24 mouse cellular contexts compared by ENCODE assay signal in genomic region chr5:118751446-118752179, GRCm38 (mm10).
DNase-seq lines count a peak whose midpoint lies in the region; ATAC-seq and TF ChIP-seq lines count a peak whose summit lies in the region.
"Had no signal": no experiment of that assay in that cellular context is flagged by ENCODE, and none has a peak within 500 bp of the region (broad histone marks: within the 10 kb centered on the region; RNA-seq: fewer than 3 reads in every experiment).

No protein-coding gene starts in this region.

- H3K36me3 ChIP-seq in kidney, adult 2 months (ENCODE audit: control insufficient read depth, insufficient read depth, low read length): peaks cover 1% of the 10 kb centered on the region; the same call in 1 of the 2 replicates
- H3K36me3 ChIP-seq in kidney, embryonic 15.5 days: peaks cover 97% of the 10 kb centered on the region

- TF ChIP-seq CTCF in kidney, adult 2 months (conservative IDR thresholded peaks at IDR 0.05; ENCODE audit: insufficient read depth, insufficient read length, low read depth, low read length): no peak
- TF ChIP-seq CTCF in lung, adult 2 months (IDR thresholded peaks at IDR 0.05; ENCODE audit: insufficient read depth, low read length): no peak

- no peak for TF ChIP-seq POLR2A in kidney, adult 2 months (IDR thresholded peaks at IDR 0.05; ENCODE audit: low read depth, low read length)
- no peak for TF ChIP-seq POLR2A in lung, adult 2 months (IDR thresholded peaks at IDR 0.05; ENCODE audit: borderline replicate concordance, extremely low read depth, low read depth, low read length)

- 60% methylated on average over 13 of the region's 13 CpGs for WGBS in kidney, adult 2 months
- 76% methylated on average over 13 of the region's 13 CpGs for WGBS in kidney, embryonic 15.5 days
- WGBS in lung, adult 2 months: 82% methylated on average over 13 of the region's 13 CpGs

- H3K4me3 ChIP-seq in kidney, adult 2 months (ENCODE audit: insufficient read depth, low read depth, low read length): no peak overlapping the region
- no peak overlapping the region for H3K4me3 ChIP-seq in kidney, embryonic 15.5 days (replicated peaks)
- no peak overlapping the region for H3K4me3 ChIP-seq in lung, adult 2 months (replicated peaks; ENCODE audit: extremely low read depth, low read depth, low read length)
- H3K4me3 ChIP-seq: forebrain, embryonic 13.5 days; gastrocnemius, adult 2 months; hindbrain, embryonic 10.5 days; limb, embryonic 13.5 days; liver, embryonic 12.5 days had no signal

- no peak overlapping the region for H3K9ac ChIP-seq in kidney, embryonic 15.5 days
- H3K9ac ChIP-seq: forebrain, embryonic 13.5 days; limb, embryonic 13.5 days; liver, embryonic 12.5 days had no signal

- H3K27me3 ChIP-seq in kidney, adult 2 months (replicated peaks; ENCODE audit: control insufficient read depth, insufficient read depth, low read length): no peaks in the 10 kb centered on the region
- H3K27me3 ChIP-seq in kidney, embryonic 15.5 days: no peaks in the 10 kb centered on the region
- H3K27me3 ChIP-seq: forebrain, embryonic 13.5 days; limb, embryonic 13.5 days; liver, embryonic 12.5 days; Patski had no signal

- H3K27ac ChIP-seq in kidney, adult 2 months (ENCODE audit: insufficient read depth, low read depth, low read length): no peak overlapping the region
- no peak overlapping the region for H3K27ac ChIP-seq in kidney, embryonic 15.5 days
- H3K27ac ChIP-seq: forebrain, embryonic 13.5 days; gastrocnemius, adult 2 months; hindbrain, embryonic 10.5 days; limb, embryonic 13.5 days; liver, embryonic 12.5 days had no signal

- ATAC-seq in kidney, embryonic 15.5 days (replicated peaks; ENCODE audit: low FRiP score): no peak
- ATAC-seq: forebrain, embryonic 13.5 days; intestine, postnatal 0 days; liver, embryonic 12.5 days; Patski had no signal

- H3K4me1 ChIP-seq in kidney, adult 2 months (ENCODE audit: control insufficient read depth, insufficient read depth, low read length): no peaks in the 10 kb centered on the region
- no peaks in the 10 kb centered on the region for H3K4me1 ChIP-seq in kidney, embryonic 15.5 days
- no peaks in the 10 kb centered on the region for H3K4me1 ChIP-seq in lung, adult 2 months (ENCODE audit: control insufficient read depth, insufficient read depth, low read length)
- H3K4me1 ChIP-seq: hindbrain, embryonic 10.5 days; limb, embryonic 13.5 days; liver, embryonic 12.5 days had no signal

- no peaks in the 10 kb centered on the region for H3K9me3 ChIP-seq in kidney, embryonic 15.5 days (replicated peaks)
- H3K9me3 ChIP-seq: forebrain, embryonic 13.5 days; hindbrain, embryonic 10.5 days; limb, embryonic 13.5 days; liver, embryonic 12.5 days had no signal

- H3K4me2 ChIP-seq in kidney, embryonic 15.5 days: no peak overlapping the region
- H3K4me2 ChIP-seq: forebrain, embryonic 13.5 days; heart, embryonic 11.5 days; limb, embryonic 13.5 days; liver, embryonic 12.5 days; midbrain, embryonic 11.5 days had no signal

- peak; percentile 20 for DNase-seq in cerebellum, adult 9-11 months
- no peak for DNase-seq in cerebellum, adult 9-10 months
- peak; percentile 76 for DNase-seq in kidney, adult 2 months
- DNase-seq in testis, postnatal 10 days (ENCODE audit: low spot score): peak; percentile 61
- DNase-seq in testis, postnatal 14 days (ENCODE audit: low spot score): no peak
- no peak for DNase-seq in lung, adult 2 months
- DNase-seq: cerebellum, adult 11-12 months; gastrocnemius, adult 2 months; heart, postnatal 10 days; layer of hippocampus, adult 9-11 months; lung, adult 18-20 months; lung, postnatal 14 days; right cerebral cortex, postnatal 14 days; spleen, adult 18-20 months; thymus, postnatal 14 days had no signal

Comparison
In these comparisons a context has a peak if more than half of its experiments do, and no peak if none do; other contexts are left out.
1. DNase-seq: peak in cerebellum, adult 9-11 months (single experiment), kidney, adult 2 months (single experiment) and testis, postnatal 10 days (single experiment); none in cerebellum, adult 9-10 months (single experiment), testis, postnatal 14 days (single experiment) and lung, adult 2 months (single experiment).